35 mouse cellular contexts compared by ENCODE assay signal in the genomic region with DNA sequence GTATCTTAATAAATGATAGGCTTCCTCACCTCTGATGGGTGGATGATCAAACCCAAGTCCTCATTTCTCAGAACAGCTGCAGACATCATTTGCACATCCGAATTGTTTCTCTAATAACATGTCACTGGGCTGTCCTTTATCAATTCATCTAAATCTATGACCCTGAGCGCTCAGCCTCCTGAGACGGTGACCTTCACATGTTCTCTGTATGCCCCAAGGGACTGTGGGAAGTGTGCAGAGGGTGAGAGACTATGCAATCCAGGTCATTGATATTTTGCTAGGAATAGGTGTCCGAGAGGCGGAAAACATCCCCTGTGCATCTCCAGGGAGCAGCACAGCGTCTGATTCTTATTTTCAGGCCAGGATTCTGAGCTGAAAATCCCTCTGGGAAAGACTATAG. TPM values are rescaled to one million over a fixed set of nuclear protein-coding genes. Genes with fewer than 3 reads are reported as not detected.
"Had no signal": no experiment of that assay in that cellular context is flagged by ENCODE, and none has a peak within 500 bp of the region (broad histone marks: within the 10 kb centered on the region; RNA-seq: fewer than 3 reads in every experiment).

No protein-coding gene starts in this region.

- H3K4me3 ChIP-seq: heart, embryonic 10.5 days; heart, embryonic 12.5 days; heart, embryonic 13.5 days; heart, embryonic 15.5 days; hindbrain, embryonic 10.5 days; hindbrain, embryonic 12.5 days; hindbrain, embryonic 13.5 days; hindbrain, embryonic 15.5 days; intestine, embryonic 15.5 days; kidney, embryonic 15.5 days; layer of hippocampus, adult 2 months; left cerebral cortex, adult 2 months had no signal

- DNase-seq: heart, postnatal 10 days; heart, postnatal 14 days; heart, postnatal 36 days; kidney, adult 11 months; kidney, adult 18-20 months; kidney, adult 2 months; kidney, adult 8-10 months; kidney, adult 9 months; kidney, postnatal 10 days; kidney, postnatal 14 days; kidney, postnatal 25 days; kidney, postnatal 36 days; kidney, postnatal 4 days; layer of hippocampus, adult 9-11 months; layer of hippocampus, postnatal 36 days had no signal

- H3K9ac ChIP-seq: heart, embryonic 12.5 days; heart, embryonic 13.5 days; heart, embryonic 15.5 days; hindbrain, embryonic 12.5 days; hindbrain, embryonic 13.5 days; hindbrain, embryonic 15.5 days; intestine, embryonic 15.5 days; kidney, embryonic 15.5 days had no signal

- H3K27ac ChIP-seq: heart, embryonic 10.5 days; heart, embryonic 13.5 days; heart, embryonic 15.5 days; hindbrain, embryonic 10.5 days; hindbrain, embryonic 12.5 days; hindbrain, embryonic 13.5 days; hindbrain, embryonic 15.5 days; hindbrain, postnatal 0 days; intestine, embryonic 15.5 days; kidney, embryonic 15.5 days; kidney, postnatal 0 days; layer of hippocampus, adult 2 months; left cerebral cortex, adult 2 months had no signal

- ATAC-seq: hindbrain, embryonic 16.5 days; hindbrain, postnatal 0 days; inflammation-experienced regulatory T-cells, adult 6 months; intestine, embryonic 15.5 days; intestine, embryonic 16.5 days; intestine, postnatal 0 days had no signal

- H3K9me3 ChIP-seq: heart, embryonic 10.5 days; heart, embryonic 12.5 days; heart, embryonic 13.5 days; heart, embryonic 15.5 days; hindbrain, embryonic 10.5 days; hindbrain, embryonic 12.5 days; hindbrain, embryonic 13.5 days; hindbrain, embryonic 15.5 days; intestine, embryonic 15.5 days; kidney, embryonic 15.5 days had no signal

- H3K4me1 ChIP-seq: heart, embryonic 10.5 days; heart, embryonic 12.5 days; heart, embryonic 13.5 days; heart, embryonic 15.5 days; hindbrain, embryonic 13.5 days; hindbrain, embryonic 15.5 days; intestine, embryonic 15.5 days; kidney, embryonic 15.5 days had no signal

- H3K4me2 ChIP-seq: heart, embryonic 11.5 days; heart, embryonic 12.5 days; heart, embryonic 13.5 days; heart, embryonic 15.5 days; hindbrain, embryonic 12.5 days; hindbrain, embryonic 13.5 days; hindbrain, embryonic 15.5 days; intestine, embryonic 15.5 days; kidney, embryonic 15.5 days had no signal

- H3K36me3 ChIP-seq: heart, embryonic 10.5 days; heart, embryonic 12.5 days; heart, embryonic 13.5 days; heart, embryonic 15.5 days; hindbrain, embryonic 10.5 days; hindbrain, embryonic 12.5 days; hindbrain, embryonic 13.5 days; hindbrain, embryonic 15.5 days; intestine, embryonic 15.5 days; kidney, embryonic 15.5 days had no signal

- H3K27me3 ChIP-seq: heart, embryonic 12.5 days; heart, embryonic 13.5 days; heart, embryonic 15.5 days; hindbrain, embryonic 12.5 days; hindbrain, embryonic 13.5 days; hindbrain, embryonic 15.5 days; intestine, embryonic 15.5 days; kidney, embryonic 15.5 days had no signal

RNA-seq across cellular contexts. Expression of gene Trpc3, which starts 22.2 kb away (rescaled TPM):
- total RNA-seq: hematopoietic stem cell, adult 5-6 weeks had no signal
- polyA plus RNA-seq: inflammation-experienced regulatory T-cells, adult 6 months had no signal
